Mouse (Mus musculus): Measurements from ENCODE around the gene Rhbdd3. TPM values are rescaled to one million over a fixed set of nuclear protein-coding genes. Genes with fewer than 3 reads are reported as not detected.

Gene Rhbdd3
- polyA plus RNA-seq, 1 experiment from 2014 or later, result 29.0 TPM

GRCm38 (mm10) chr11:5102384-5102783, 3.7 kb downstream of the Rhbdd3 start:
- Histone ChIP-seq H3K4me3 (ENCODE audit: low read length) (no peak overlapping the region), H3K9me3 (ENCODE audit: control insufficient read depth, low read length) (no peaks in the 10 kb centered on the region), H3K27ac (ENCODE audit: low read depth, low read length) (no peak overlapping the region), H3K9ac (ENCODE audit: low read depth, low read length) (no peak overlapping the region), H3K27me3 (ENCODE audit: control insufficient read depth, insufficient read depth, low read length) (no peaks in the 10 kb centered on the region), H3K4me2 (replicated peaks; ENCODE audit: low read depth, low read length) (no peak overlapping the region), H3K36me3 (ENCODE audit: control insufficient read depth, insufficient read depth, low read length) (peaks cover 13% of the 10 kb centered on the region; the same call in 1 of the 2 replicates), H3K4me1 (ENCODE audit: control insufficient read depth, insufficient read depth, low read length) (peaks cover 11% of the 10 kb centered on the region)
- no peak for ATAC-seq (ENCODE audit: low FRiP score, low TSS enrichment)
- WGBS, result 92% methylated on average over 7 of the region's 7 CpGs

GRCm38 (mm10) chr11:5103986-5104509, 5.3 kb downstream of the Rhbdd3 start:
- Histone ChIP-seq H3K4me1 (ENCODE audit: control insufficient read depth, insufficient read depth, low read length) (peaks cover 11% of the 10 kb centered on the region), H3K4me2 (replicated peaks; ENCODE audit: low read depth, low read length) (no peak overlapping the region), H3K27ac (ENCODE audit: low read depth, low read length) (no peak overlapping the region), H3K9ac (ENCODE audit: low read depth, low read length) (no peak overlapping the region), H3K9me3 (ENCODE audit: control insufficient read depth, low read length) (no peaks in the 10 kb centered on the region), H3K4me3 (ENCODE audit: low read length) (no peak overlapping the region), H3K36me3 (ENCODE audit: control insufficient read depth, insufficient read depth, low read length) (peaks cover 13% of the 10 kb centered on the region; the same call in 1 of the 2 replicates), H3K27me3 (ENCODE audit: control insufficient read depth, insufficient read depth, low read length) (no peaks in the 10 kb centered on the region)
- WGBS, result 93% methylated on average over 4 of the region's 4 CpGs
- no peak for ATAC-seq (ENCODE audit: low FRiP score, low TSS enrichment)

GRCm38 (mm10) chr11:5109441-5109840, 10.7 kb downstream of the Rhbdd3 start:
- H3K36me3 ChIP-seq (ENCODE audit: control insufficient read depth, insufficient read depth, low read length), result peaks cover 8% of the 10 kb centered on the region; the same call in 1 of the 2 replicates
- H3K4me2 ChIP-seq (replicated peaks; ENCODE audit: low read depth, low read length), result no peak overlapping the region
- no peak overlapping the region; the same call in 1 of the 2 replicates for H3K9ac ChIP-seq (ENCODE audit: low read depth, low read length)
- no peaks in the 10 kb centered on the region for H3K4me1 ChIP-seq (ENCODE audit: control insufficient read depth, insufficient read depth, low read length)
- no peaks in the 10 kb centered on the region for H3K9me3 ChIP-seq (ENCODE audit: control insufficient read depth, low read length)
- H3K4me3 ChIP-seq (ENCODE audit: low read length), result no peak overlapping the region
- ATAC-seq (ENCODE audit: low FRiP score, low TSS enrichment), result no peak
- WGBS, result 79% methylated on average over 8 of the region's 8 CpGs
- H3K27ac ChIP-seq (ENCODE audit: low read depth, low read length), result no peak overlapping the region
- no peaks in the 10 kb centered on the region for H3K27me3 ChIP-seq (ENCODE audit: control insufficient read depth, insufficient read depth, low read length)

GRCm38 (mm10) chr11:5113645-5114044, 14.9 kb downstream of the Rhbdd3 start:
- Histone ChIP-seq H3K4me3 (ENCODE audit: low read length) (no peak overlapping the region), H3K36me3 (ENCODE audit: control insufficient read depth, insufficient read depth, low read length) (no peaks in the 10 kb centered on the region), H3K4me1 (ENCODE audit: control insufficient read depth, insufficient read depth, low read length) (no peaks in the 10 kb centered on the region), H3K9ac (ENCODE audit: low read depth, low read length) (no peak overlapping the region), H3K27me3 (ENCODE audit: control insufficient read depth, insufficient read depth, low read length) (no peaks in the 10 kb centered on the region), H3K9me3 (ENCODE audit: control insufficient read depth, low read length) (no peaks in the 10 kb centered on the region), H3K4me2 (replicated peaks; ENCODE audit: low read depth, low read length) (no peak overlapping the region), H3K27ac (ENCODE audit: low read depth, low read length) (no peak overlapping the region)
- no peak for ATAC-seq (ENCODE audit: low FRiP score, low TSS enrichment)
- WGBS, result 90% methylated on average over 7 of the region's 7 CpGs

GRCm38 (mm10) chr11:5114931-5115581, 16.3 kb downstream of the Rhbdd3 start:
- H3K4me3 ChIP-seq (ENCODE audit: low read length), result no peak overlapping the region
- H3K4me2 ChIP-seq (replicated peaks; ENCODE audit: low read depth, low read length), result no peak overlapping the region
- no peaks in the 10 kb centered on the region for H3K27me3 ChIP-seq (ENCODE audit: control insufficient read depth, insufficient read depth, low read length)
- no peaks in the 10 kb centered on the region for H3K4me1 ChIP-seq (ENCODE audit: control insufficient read depth, insufficient read depth, low read length)
- no peaks in the 10 kb centered on the region; the same call in 1 of the 2 replicates for H3K36me3 ChIP-seq (ENCODE audit: control insufficient read depth, insufficient read depth, low read length)
- H3K9ac ChIP-seq (ENCODE audit: low read depth, low read length), result no peak overlapping the region
- no peak overlapping the region for H3K27ac ChIP-seq (ENCODE audit: low read depth, low read length)
- no peaks in the 10 kb centered on the region for H3K9me3 ChIP-seq (ENCODE audit: control insufficient read depth, low read length)
- WGBS, result 27% methylated on average over 13 of the region's 13 CpGs
- ATAC-seq (ENCODE audit: low FRiP score, low TSS enrichment), result peak; percentile 48; the same call in 1 of the 2 replicates

- Histone ChIP-seq H3K4me3 (ENCODE audit: low read length) (no peak overlapping the region), H3K27me3 (ENCODE audit: control insufficient read depth, insufficient read depth, low read length) (no peaks in the 10 kb centered on the region), H3K4me2 (replicated peaks; ENCODE audit: low read depth, low read length) (no peak overlapping the region), H3K9ac (ENCODE audit: low read depth, low read length) (no peak overlapping the region), H3K4me1 (ENCODE audit: control insufficient read depth, insufficient read depth, low read length) (peaks cover 16% of the 10 kb centered on the region), H3K36me3 (ENCODE audit: control insufficient read depth, insufficient read depth, low read length) (peaks cover 3% of the 10 kb centered on the region; the same call in 1 of the 2 replicates), H3K9me3 (ENCODE audit: control insufficient read depth, low read length) (no peaks in the 10 kb centered on the region), H3K27ac (ENCODE audit: low read depth, low read length) (no peak overlapping the region)
- 83% methylated on average over 4 of the region's 4 CpGs for WGBS
- no peak for ATAC-seq (ENCODE audit: low FRiP score, low TSS enrichment)
These were observed 27.0 kb downstream of the Rhbdd3 start for GRCm38 (mm10) chr11:5125713-5126112.

GRCm38 (mm10) chr11:5129035-5129480, 30.3 kb downstream of the Rhbdd3 start:
- Histone ChIP-seq H3K4me3 (ENCODE audit: low read length) (no peak overlapping the region), H3K27ac (ENCODE audit: low read depth, low read length) (peak overlapping the region; percentile 85; the same call in 1 of the 2 replicates), H3K9me3 (ENCODE audit: control insufficient read depth, low read length) (no peaks in the 10 kb centered on the region), H3K4me2 (replicated peaks; ENCODE audit: low read depth, low read length) (no peak overlapping the region), H3K9ac (ENCODE audit: low read depth, low read length) (no peak overlapping the region), H3K4me1 (ENCODE audit: control insufficient read depth, insufficient read depth, low read length) (peaks cover 16% of the 10 kb centered on the region), H3K36me3 (ENCODE audit: control insufficient read depth, insufficient read depth, low read length) (peaks cover 8% of the 10 kb centered on the region; the same call in 1 of the 2 replicates), H3K27me3 (ENCODE audit: control insufficient read depth, insufficient read depth, low read length) (no peaks in the 10 kb centered on the region)
- 20% methylated on average over 5 of the region's 5 CpGs for WGBS
- peak; percentile 88 for ATAC-seq (ENCODE audit: low FRiP score, low TSS enrichment)

GRCm38 (mm10) chr11:5130111-5130665, 31.5 kb downstream of the Rhbdd3 start:
- WGBS, result 40% methylated on average over 4 of the region's 4 CpGs

GRCm38 (mm10) chr11:5132751-5133150, 34.0 kb downstream of the Rhbdd3 start:
- Histone ChIP-seq H3K27me3 (ENCODE audit: control insufficient read depth, insufficient read depth, low read length) (no peaks in the 10 kb centered on the region), H3K9ac (ENCODE audit: low read depth, low read length) (no peak overlapping the region), H3K36me3 (ENCODE audit: control insufficient read depth, insufficient read depth, low read length) (peaks cover 8% of the 10 kb centered on the region; the same call in 1 of the 2 replicates), H3K9me3 (ENCODE audit: control insufficient read depth, low read length) (no peaks in the 10 kb centered on the region), H3K4me3 (ENCODE audit: low read length) (no peak overlapping the region), H3K27ac (ENCODE audit: low read depth, low read length) (no peak overlapping the region), H3K4me2 (replicated peaks; ENCODE audit: low read depth, low read length) (no peak overlapping the region), H3K4me1 (ENCODE audit: control insufficient read depth, insufficient read depth, low read length) (peaks cover 16% of the 10 kb centered on the region)
- no peak for ATAC-seq (ENCODE audit: low FRiP score, low TSS enrichment)
- WGBS, result 74% methylated on average over 4 of the region's 4 CpGs

More at GRCm38 (mm10) chr11:5130111-5130665, 31.5 kb downstream of the Rhbdd3 start:
- Histone ChIP-seq H3K36me3 (ENCODE audit: control insufficient read depth, insufficient read depth, low read length) (peaks cover 8% of the 10 kb centered on the region; the same call in 1 of the 2 replicates), H3K4me3 (ENCODE audit: low read length) (no peak overlapping the region), H3K9me3 (ENCODE audit: control insufficient read depth, low read length) (no peaks in the 10 kb centered on the region), H3K27ac (ENCODE audit: low read depth, low read length) (peak overlapping the region; percentile 3; the same call in 1 of the 2 replicates), H3K4me2 (replicated peaks; ENCODE audit: low read depth, low read length) (no peak overlapping the region), H3K9ac (ENCODE audit: low read depth, low read length) (no peak overlapping the region), H3K4me1 (ENCODE audit: control insufficient read depth, insufficient read depth, low read length) (peaks cover 16% of the 10 kb centered on the region), H3K27me3 (ENCODE audit: control insufficient read depth, insufficient read depth, low read length) (no peaks in the 10 kb centered on the region)
- peak; percentile 63 for ATAC-seq (ENCODE audit: low FRiP score, low TSS enrichment)
